Mouse (Mus musculus): Measurements from ENCODE around the gene Wwp2.

The Wwp2 gene

GRCm38 (mm10) chr8:107560820-107561536 lies 124.8 kb downstream of the Wwp2 start:
- DNase-seq (ENCODE audit: low spot score in 2 of 2), result no peak

- DNase-seq (ENCODE audit: low spot score in 2 of 2), result no peak
Measured at GRCm38 (mm10) chr8:107562164-107562563, 126.0 kb downstream of the Wwp2 start.

- DNase-seq (ENCODE audit: low spot score in 2 of 2), result no peak
Measured at GRCm38 (mm10) chr8:107571046-107571445, 134.9 kb downstream of the Wwp2 start.

- no peak for DNase-seq (ENCODE audit: low spot score in 2 of 2)
Measured at GRCm38 (mm10) chr8:107571486-107572135, 135.4 kb downstream of the Wwp2 start.

GRCm38 (mm10) chr8:107572497-107572896 lies 136.3 kb downstream of the Wwp2 start:
- peak; percentile 43 to 72 for DNase-seq (ENCODE audit: low spot score in 2 of 2)

GRCm38 (mm10) chr8:107574771-107575170 lies 138.6 kb downstream of the Wwp2 start:
- no peak for DNase-seq (ENCODE audit: low spot score in 2 of 2)

- peak; percentile 77 to 82 for DNase-seq (ENCODE audit: low spot score in 2 of 2)
Measured at GRCm38 (mm10) chr8:107576702-107577101, 140.5 kb downstream of the Wwp2 start.

GRCm38 (mm10) chr8:107577640-107578039 lies 141.5 kb downstream of the Wwp2 start:
- DNase-seq (ENCODE audit: low spot score in 2 of 2), result no peak

GRCm38 (mm10) chr8:107578132-107578531 lies 142.0 kb downstream of the Wwp2 start:
- no peak for DNase-seq (ENCODE audit: low spot score in 2 of 2)

GRCm38 (mm10) chr8:107578541-107578940 lies 142.4 kb downstream of the Wwp2 start:
- no peak for DNase-seq (ENCODE audit: low spot score in 2 of 2)

- no peak for DNase-seq (ENCODE audit: low spot score in 2 of 2)
Measured at GRCm38 (mm10) chr8:107580879-107581278, 144.7 kb downstream of the Wwp2 start.

- no peak for DNase-seq (ENCODE audit: low spot score in 2 of 2)
Measured at GRCm38 (mm10) chr8:107581536-107581935, 145.4 kb downstream of the Wwp2 start.

GRCm38 (mm10) chr8:107582136-107582535 lies 146.0 kb downstream of the Wwp2 start:
- DNase-seq (ENCODE audit: low spot score in 2 of 2), result no peak

GRCm38 (mm10) chr8:107587429-107587994 lies 151.3 kb downstream of the Wwp2 start:
- no peak for DNase-seq (ENCODE audit: low spot score in 2 of 2)

GRCm38 (mm10) chr8:107587995-107588780 lies 152.0 kb downstream of the Wwp2 start, which contains the start of gene Psmd7:
Gene Psmd7, minus strand, starts transcription at chr8:107588464.
- DNase-seq (ENCODE audit: low spot score in 2 of 2), result peak; percentile 90 to 94

GRCm38 (mm10) chr8:107593967-107594729 lies 158.0 kb downstream of the Wwp2 start:
- DNase-seq (ENCODE audit: low spot score in 2 of 2), result no peak

- DNase-seq (ENCODE audit: low spot score in 2 of 2), result no peak
Measured at GRCm38 (mm10) chr8:107594817-107595216, 158.7 kb downstream of the Wwp2 start.

- no peak for DNase-seq (ENCODE audit: low spot score in 2 of 2)
Measured at GRCm38 (mm10) chr8:107597731-107598130, 161.6 kb downstream of the Wwp2 start.

GRCm38 (mm10) chr8:107599691-107600090 lies 163.5 kb downstream of the Wwp2 start:
- no peak for DNase-seq (ENCODE audit: low spot score in 2 of 2)

GRCm38 (mm10) chr8:107603026-107603425 lies 166.9 kb downstream of the Wwp2 start:
- peak in 1 of 2 experiments; percentile 74 for DNase-seq (ENCODE audit: low spot score in 2 of 2)

All from urinary bladder, postnatal 4 days (tissue).